Mouse (Mus musculus) ES-Bruce4 (cell line): ENCODE measurements around the gene D430019H16Rik. TPM values are rescaled to one million over a fixed set of nuclear protein-coding genes. Genes with fewer than 3 reads are reported as not detected.

Experiments
- H3K27ac ChIP-seq: 2 replicates; pipeline ENCODE4 v1.5.1; 2012; ENCODE audit warnings: low read length, inconsistent platforms; ENCODE audit not compliant: insufficient read depth
- H3K27me3 ChIP-seq: 2 replicates; pipeline ENCODE4 v1.6.1; 2012; ENCODE audit warnings: mild to moderate bottlenecking, low read length, inconsistent platforms; ENCODE audit not compliant: control insufficient read depth, poor library complexity, insufficient read depth, severe bottlenecking
- H3K36me3 ChIP-seq: 2 replicates; pipeline ENCODE4 v1.6.1; 2012; ENCODE audit warnings: inconsistent platforms, mild to moderate bottlenecking, low read length, moderate library complexity; ENCODE audit not compliant: control insufficient read depth, poor library complexity, insufficient read depth, severe bottlenecking
- H3K4me1 ChIP-seq: one replicate; pipeline ENCODE4 v1.8.1; 2011; ENCODE audit warnings: low read length; ENCODE audit not compliant: control insufficient read depth, insufficient read depth
- H3K4me3 ChIP-seq: 2 replicates; pipeline ENCODE4 v1.5.1; 2011; ENCODE audit warnings: low read depth, mild to moderate bottlenecking, low read length
- H3K9ac ChIP-seq: 2 replicates; pipeline ENCODE4 v1.6.1; 2012; ENCODE audit warnings: low read depth, mild to moderate bottlenecking, inconsistent platforms; ENCODE audit not compliant: poor library complexity, severe bottlenecking
- H3K9me3 ChIP-seq: replicated peaks from 2 replicates; pipeline ENCODE4 v1.6.1; 2012; ENCODE audit warnings: mild to moderate bottlenecking, low read length, inconsistent platforms; ENCODE audit not compliant: control insufficient read depth, poor library complexity, insufficient read depth, severe bottlenecking
- CTCF ChIP-seq: IDR thresholded peaks from one replicate; pipeline ENCODE4 v1.8.1; 2011; ENCODE audit warnings: low read depth, low read length
- EP300 ChIP-seq: IDR thresholded peaks from 2 replicates; pipeline ENCODE4 v1.6.1; 2011; ENCODE audit warnings: low read depth, low read length; ENCODE audit not compliant: insufficient read depth
- POLR2A ChIP-seq: IDR thresholded peaks from one replicate; pipeline ENCODE4 v1.8.1; 2011; ENCODE audit warnings: low read length; ENCODE audit not compliant: insufficient read depth
- polyA plus RNA-seq: library from polyadenylated mRNA; stranded (reverse); fragments of >200 nt; gene quantifications from 2 replicates; pipeline ENCODE4 v1.2.4, GENCODE M21; 2011; ENCODE audit warnings: low read depth; ENCODE audit not compliant: missing spikeins, insufficient read depth, insufficient read length

D430019H16Rik gene
- polyA plus RNA-seq, result 1.1 TPM in 2 replicates

- Histone ChIP-seq H3K9me3 (no peaks in the 10 kb centered on the region), H3K27me3 (no peaks in the 10 kb centered on the region), H3K36me3 (no peaks in the 10 kb centered on the region), H3K4me3 (peak within 1 kb of the TSS; percentile 61), H3K9ac (peak within 1 kb of the TSS; percentile 37), H3K4me1 (no peaks in the 10 kb centered on the region), H3K27ac (no peak within 1 kb of the TSS)
- TF ChIP-seq EP300 (no peak), CTCF (no peak), POLR2A (no peak)
Observed at GRCm38 (mm10) chr12:105453670-105454257, at the start of gene D430019H16Rik. Gene D430019H16Rik, plus strand, starts transcription at chr12:105453856.

GRCm38 (mm10) chr12:105406008-105406407, 47.6 kb upstream of the D430019H16Rik start:
- H3K27me3 ChIP-seq, result no peaks in the 10 kb centered on the region
- no peak overlapping the region for H3K4me3 ChIP-seq
- H3K9ac ChIP-seq, result no peak overlapping the region
- TF ChIP-seq EP300 (no peak), POLR2A (no peak), CTCF (no peak)
- H3K27ac ChIP-seq, result no peak overlapping the region
- no peaks in the 10 kb centered on the region for H3K4me1 ChIP-seq
- H3K36me3 ChIP-seq, result no peaks in the 10 kb centered on the region
- H3K9me3 ChIP-seq, result no peaks in the 10 kb centered on the region

GRCm38 (mm10) chr12:105413909-105414308, 39.7 kb upstream of the D430019H16Rik start:
- Histone ChIP-seq H3K4me1 (peaks cover 2% of the 10 kb centered on the region), H3K9ac (no peak overlapping the region), H3K27ac (no peak overlapping the region), H3K9me3 (no peaks in the 10 kb centered on the region), H3K27me3 (no peaks in the 10 kb centered on the region), H3K4me3 (no peak overlapping the region), H3K36me3 (no peaks in the 10 kb centered on the region)
- TF ChIP-seq EP300 (no peak), POLR2A (no peak), CTCF (no peak)

GRCm38 (mm10) chr12:105420476-105420875, 33.2 kb upstream of the D430019H16Rik start:
- H3K27ac ChIP-seq, result no peak overlapping the region
- no peak overlapping the region for H3K9ac ChIP-seq
- no peak for TF ChIP-seq EP300
- TF ChIP-seq CTCF, result no peak
- TF ChIP-seq POLR2A, result no peak
- no peaks in the 10 kb centered on the region for H3K9me3 ChIP-seq
- H3K4me3 ChIP-seq, result no peak overlapping the region
- H3K27me3 ChIP-seq, result no peaks in the 10 kb centered on the region
- no peaks in the 10 kb centered on the region for H3K36me3 ChIP-seq
- peaks cover 2% of the 10 kb centered on the region for H3K4me1 ChIP-seq

- TF ChIP-seq POLR2A (no peak), CTCF (no peak), EP300 (no peak)
- H3K9me3 ChIP-seq, result no peaks in the 10 kb centered on the region
- no peak overlapping the region for H3K4me3 ChIP-seq
- H3K9ac ChIP-seq, result no peak overlapping the region
- no peak overlapping the region for H3K27ac ChIP-seq
- no peaks in the 10 kb centered on the region for H3K36me3 ChIP-seq
- no peaks in the 10 kb centered on the region for H3K4me1 ChIP-seq
- no peaks in the 10 kb centered on the region for H3K27me3 ChIP-seq
Observed at GRCm38 (mm10) chr12:105426541-105426940, 27.1 kb upstream of the D430019H16Rik start.

- Histone ChIP-seq H3K36me3 (no peaks in the 10 kb centered on the region), H3K9ac (no peak overlapping the region), H3K4me3 (no peak overlapping the region), H3K4me1 (no peaks in the 10 kb centered on the region), H3K27ac (no peak overlapping the region), H3K27me3 (no peaks in the 10 kb centered on the region), H3K9me3 (no peaks in the 10 kb centered on the region)
- TF ChIP-seq CTCF (peak; percentile 63), POLR2A (no peak)
Observed at GRCm38 (mm10) chr12:105427039-105427757, 26.5 kb upstream of the D430019H16Rik start.
